Mouse (Mus musculus) ES-Bruce4 (cell line): ENCODE results near the gene Tlk1.

Experiments
- CTCF ChIP-seq: IDR thresholded peaks from one replicate; pipeline ENCODE4 v1.8.1; 2011; ENCODE audit warnings: low read depth, low read length
- POLR2A ChIP-seq: IDR thresholded peaks from one replicate; pipeline ENCODE4 v1.8.1; 2011; ENCODE audit warnings: low read length; ENCODE audit not compliant: insufficient read depth

DNA sequence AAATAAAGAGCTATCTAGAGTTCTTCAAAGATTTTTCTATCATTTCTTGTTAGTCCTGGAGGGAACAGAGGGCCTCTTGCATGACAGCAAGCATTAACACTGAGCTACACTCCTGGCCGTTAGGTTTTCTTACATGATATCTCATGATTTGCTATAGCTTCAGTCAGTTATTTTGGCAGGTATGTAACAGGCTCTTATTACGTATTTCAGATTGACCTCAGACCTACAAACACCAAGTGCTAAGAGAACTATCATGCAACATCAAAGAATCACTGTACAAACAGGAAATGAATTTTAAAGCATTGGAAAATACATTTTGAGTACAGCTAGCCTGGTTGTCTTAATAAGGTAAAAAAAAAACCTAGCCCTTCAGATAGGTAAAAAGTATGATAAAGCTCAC is 98.4 kb downstream of the Tlk1 start:
- TF ChIP-seq POLR2A (no peak), CTCF (no peak)
